8 mouse cellular contexts compared by ENCODE assay signal in the genomic region with DNA sequence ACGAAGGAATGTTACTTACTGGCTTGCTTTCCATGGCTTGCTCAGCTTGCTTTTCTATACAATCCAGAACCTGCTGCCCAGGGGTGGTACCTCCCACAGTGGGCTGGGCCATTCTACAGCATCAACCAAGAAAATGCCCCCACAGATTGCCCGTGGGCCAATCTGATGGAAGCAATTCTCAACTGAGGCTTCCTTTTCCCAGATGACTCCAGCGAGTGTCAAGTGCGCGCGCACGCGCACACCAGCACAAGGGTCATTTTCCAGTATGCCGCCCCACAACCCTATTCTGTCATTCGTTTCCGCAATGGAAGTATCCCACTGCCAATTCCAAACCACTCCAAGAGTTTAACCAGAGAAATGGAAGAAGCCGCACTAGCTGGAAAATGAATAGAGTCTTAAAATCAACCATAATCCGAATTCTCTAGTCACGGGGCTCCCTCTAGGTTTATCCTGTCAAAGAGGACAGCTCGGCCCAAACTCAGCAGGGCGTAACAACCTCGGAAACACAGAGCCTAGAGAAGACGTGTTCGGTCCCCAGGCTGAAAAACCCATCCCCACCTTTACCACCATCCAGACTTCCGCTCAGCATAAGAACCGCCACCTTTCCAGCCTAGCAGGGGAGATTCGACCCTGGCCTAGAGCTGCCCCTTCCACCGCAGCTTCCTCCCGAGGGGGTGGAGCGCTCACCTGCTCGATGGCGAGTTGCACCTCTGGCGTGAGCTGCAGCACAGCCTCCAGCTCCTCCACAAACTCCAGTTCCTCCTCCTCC. TPM values are rescaled to one million over a fixed set of nuclear protein-coding genes. Genes with fewer than 3 reads are reported as not detected.
DNase-seq lines count a peak whose midpoint lies in the region; ATAC-seq and TF ChIP-seq lines count a peak whose summit lies in the region.

No protein-coding gene starts in this region.

- ATAC-seq in kidney, embryonic 15.5 days (replicated peaks; ENCODE audit: low FRiP score), result peak; percentile 81
- ATAC-seq in liver, embryonic 12.5 days, result peak; percentile 78

- no peak for TF ChIP-seq CTCF in thymus, adult 2 months (IDR thresholded peaks at IDR 0.05; ENCODE audit: borderline replicate concordance, control insufficient read depth, extremely low read depth, insufficient read depth, low read length, poor library complexity)

- no peak for TF ChIP-seq POLR2A in thymus, adult 2 months (IDR thresholded peaks at IDR 0.05; ENCODE audit: control insufficient read depth, extremely low read depth, insufficient read depth, low read length, poor library complexity)

- H3K9me3 ChIP-seq in kidney, embryonic 15.5 days (replicated peaks), result no peaks in the 10 kb centered on the region
- H3K9me3 ChIP-seq in liver, embryonic 12.5 days (replicated peaks), result no peaks in the 10 kb centered on the region

- no peaks in the 10 kb centered on the region for H3K27me3 ChIP-seq in thymus, adult 2 months (ENCODE audit: control insufficient read depth, insufficient read depth, low read length)
- H3K27me3 ChIP-seq in kidney, embryonic 15.5 days, result no peaks in the 10 kb centered on the region
- H3K27me3 ChIP-seq in liver, embryonic 12.5 days (replicated peaks), result no peaks in the 10 kb centered on the region

- peak; percentile 17 for DNase-seq in thymus, adult 2 months
- no peak for DNase-seq in thymus, postnatal 10 days (ENCODE audit: low spot score in 2 of 2)
- peak; percentile 50 to 56 for DNase-seq in cerebellum, postnatal 14 days
- DNase-seq in frontal cortex, postnatal 36 days (ENCODE audit: low spot score in 2 of 2), result peak; percentile 52 to 60
- peak; percentile 37 for DNase-seq in neural tube, embryonic 10.5 days (ENCODE audit: extremely low spot score, low spot score)
- peak; percentile 14 for DNase-seq in thymus, postnatal 25 days

- H3K4me1 ChIP-seq in thymus, adult 2 months (replicated peaks; ENCODE audit: control insufficient read depth, insufficient read depth, low read length), result peaks cover 9% of the 10 kb centered on the region
- peaks cover 12% of the 10 kb centered on the region for H3K4me1 ChIP-seq in kidney, embryonic 15.5 days
- H3K4me1 ChIP-seq in liver, embryonic 12.5 days, result peaks cover 17% of the 10 kb centered on the region

- WGBS in thymus, adult 2 months, result 2% methylated on average over 28 of the region's 28 CpGs
- WGBS in kidney, embryonic 15.5 days, result 1% methylated on average over 28 of the region's 28 CpGs
- WGBS in liver, embryonic 12.5 days (ENCODE audit: insufficient replicate concordance), result 2% methylated on average over 28 of the region's 28 CpGs

- H3K4me2 ChIP-seq in kidney, embryonic 15.5 days, result peak overlapping the region; percentile 87
- H3K4me2 ChIP-seq in liver, embryonic 12.5 days, result peak overlapping the region; percentile 93

- peaks cover 6% of the 10 kb centered on the region for H3K36me3 ChIP-seq in thymus, adult 2 months (ENCODE audit: control insufficient read depth, insufficient read depth, low read length)
- peaks cover 24% of the 10 kb centered on the region for H3K36me3 ChIP-seq in kidney, embryonic 15.5 days
- H3K36me3 ChIP-seq in liver, embryonic 12.5 days, result peaks cover 23% of the 10 kb centered on the region

- H3K9ac ChIP-seq in kidney, embryonic 15.5 days, result peak overlapping the region; percentile 62
- H3K9ac ChIP-seq in liver, embryonic 12.5 days, result peak overlapping the region; percentile 84

- peak overlapping the region; percentile 41 for H3K27ac ChIP-seq in thymus, adult 2 months (ENCODE audit: control insufficient read depth, insufficient read depth, low read length)
- H3K27ac ChIP-seq in kidney, embryonic 15.5 days, result peak overlapping the region; percentile 63
- peak overlapping the region; percentile 78 for H3K27ac ChIP-seq in liver, embryonic 12.5 days

- peak overlapping the region; percentile 97 for H3K4me3 ChIP-seq in thymus, adult 2 months (ENCODE audit: control insufficient read depth, insufficient read depth, low read length)
- peak overlapping the region; percentile 81 for H3K4me3 ChIP-seq in kidney, embryonic 15.5 days (replicated peaks)
- peak overlapping the region; percentile 94 for H3K4me3 ChIP-seq in liver, embryonic 12.5 days

RNA-seq across cellular contexts. Expression of a gene that starts 0.5 kb away (rescaled TPM):
- 30.6 and 33.7 TPM in 2 replicates for polyA plus RNA-seq in thymus, adult 2 months (2012; rRNA removed)
- 36.6 and 41.7 TPM in 2 replicates for polyA plus RNA-seq in kidney, embryonic 15.5 days (2015; fragmentation: Nextera tagmentation; extraction: Ambion mirVana)
- 21.2 and 22.9 TPM in 2 replicates for polyA plus RNA-seq in liver, embryonic 12.5 days (2016; fragmentation: Nextera tagmentation; extraction: Ambion mirVana)

RNA-seq across cellular contexts. Expression of a gene that starts 0.6 kb away (rescaled TPM):
- polyA plus RNA-seq in thymus, adult 2 months (2012; rRNA removed), result 17.4 and 19.4 TPM in 2 replicates
- 27.0 and 29.0 TPM in 2 replicates for polyA plus RNA-seq in kidney, embryonic 15.5 days (2015; fragmentation: Nextera tagmentation; extraction: Ambion mirVana)
- polyA plus RNA-seq in liver, embryonic 12.5 days (2016; fragmentation: Nextera tagmentation; extraction: Ambion mirVana), result 7.7 and 8.4 TPM in 2 replicates

RNA-seq across cellular contexts. Expression of a gene that starts 38.5 kb away (rescaled TPM):
- polyA plus RNA-seq in thymus, adult 2 months (2012; rRNA removed), result 0.37 and 1.4 TPM in 2 replicates
- polyA plus RNA-seq in kidney, embryonic 15.5 days (2015; fragmentation: Nextera tagmentation; extraction: Ambion mirVana), result 0.97 and 1.5 TPM in 2 replicates
- polyA plus RNA-seq in liver, embryonic 12.5 days (2016; fragmentation: Nextera tagmentation; extraction: Ambion mirVana), result 0.25 and 0.52 TPM in 2 replicates

RNA-seq across cellular contexts. Expression of a gene that starts 38.6 kb away (rescaled TPM):
- polyA plus RNA-seq in thymus, adult 2 months (2012; rRNA removed), result 12.6 and 16.4 TPM in 2 replicates
- 28.3 and 37.7 TPM in 2 replicates for polyA plus RNA-seq in kidney, embryonic 15.5 days (2015; fragmentation: Nextera tagmentation; extraction: Ambion mirVana)
- polyA plus RNA-seq in liver, embryonic 12.5 days (2016; fragmentation: Nextera tagmentation; extraction: Ambion mirVana), result 32.3 and 33.0 TPM in 2 replicates

Comparison
In these comparisons a context has a peak if more than half of its experiments do, and no peak if none do; other contexts are left out.
1. DNase-seq: peak in thymus, adult 2 months (single experiment), cerebellum, postnatal 14 days (2 of 2), frontal cortex, postnatal 36 days (2 of 2), neural tube, embryonic 10.5 days (single experiment) and thymus, postnatal 25 days (single experiment); none in thymus, postnatal 10 days (0 of 2).
2. Peak in every context shown above with its lines, with median percentiles within 50 percentile points of each other: H3K27ac ChIP-seq and H3K4me3 ChIP-seq.